Mouse (Mus musculus): ENCODE results near the gene Cfap61.

- TF ChIP-seq CTCF (IDR thresholded peaks at IDR 0.05; ENCODE audit: low read depth) (no peak), EP300 (IDR thresholded peaks at IDR 0.05; ENCODE audit: low read depth) (no peak)
These were observed 304.7 kb downstream of the Cfap61 start for GRCm38 (mm10) chr2:146239196-146239747.
